In genomic region chr7:43378226-43378625, GRCm38 (mm10) we compare ENCODE assay signal across 9 mouse cellular contexts. TPM values are rescaled to one million over a fixed set of nuclear protein-coding genes. Genes with fewer than 3 reads are reported as not detected.
DNase-seq lines count a peak whose midpoint lies in the region; ATAC-seq and TF ChIP-seq lines count a peak whose summit lies in the region.
"Had no signal": no experiment of that assay in that cellular context is flagged by ENCODE, and none has a peak within 500 bp of the region (broad histone marks: within the 10 kb centered on the region; RNA-seq: fewer than 3 reads in every experiment).

No protein-coding gene starts in this region.

- H3K9ac ChIP-seq in kidney, embryonic 14.5 days (ENCODE audit: low read depth, low read length) = no peak overlapping the region
- H3K9ac ChIP-seq: limb, embryonic 15.5 days had no signal

- no peaks in the 10 kb centered on the region for H3K27me3 ChIP-seq in kidney, embryonic 14.5 days (ENCODE audit: control insufficient read depth, insufficient read depth, low read length)
- H3K27me3 ChIP-seq: limb, embryonic 15.5 days had no signal

- no peak overlapping the region for H3K4me3 ChIP-seq in cortical plate, adult 2 months (ENCODE audit: insufficient read depth, low read length)
- no peak overlapping the region for H3K4me3 ChIP-seq in kidney, embryonic 14.5 days (ENCODE audit: low read length)
- H3K4me3 ChIP-seq: limb, embryonic 15.5 days had no signal

- H3K4me2 ChIP-seq in kidney, embryonic 14.5 days (replicated peaks; ENCODE audit: low read depth, low read length) = no peak overlapping the region
- H3K4me2 ChIP-seq: limb, embryonic 15.5 days had no signal

- H3K36me3 ChIP-seq in kidney, embryonic 14.5 days (ENCODE audit: control insufficient read depth, insufficient read depth, low read length) = no peaks in the 10 kb centered on the region
- H3K36me3 ChIP-seq: limb, embryonic 15.5 days had no signal

- H3K4me1 ChIP-seq in cortical plate, adult 2 months (ENCODE audit: control insufficient read depth, insufficient read depth, low read length) = no peaks in the 10 kb centered on the region
- H3K4me1 ChIP-seq in kidney, embryonic 14.5 days (ENCODE audit: control insufficient read depth, insufficient read depth, low read length) = no peaks in the 10 kb centered on the region
- H3K4me1 ChIP-seq: limb, embryonic 15.5 days had no signal

- peak; percentile 12; the same call in 1 of the 2 replicates for ATAC-seq in kidney, embryonic 14.5 days (ENCODE audit: low FRiP score, low TSS enrichment)

- H3K9me3 ChIP-seq in kidney, embryonic 14.5 days (ENCODE audit: control insufficient read depth, low read length) = no peaks in the 10 kb centered on the region
- H3K9me3 ChIP-seq: limb, embryonic 15.5 days had no signal

- no peak for TF ChIP-seq POLR2A in cortical plate, adult 2 months (IDR thresholded peaks at IDR 0.05; ENCODE audit: extremely low read depth, insufficient read depth, low read length)

- TF ChIP-seq CTCF in cortical plate, adult 2 months (IDR thresholded peaks at IDR 0.05; ENCODE audit: extremely low read depth, insufficient read depth, low read length) = peak; percentile 46; the same call in 1 of the 2 replicates

- peak; percentile 12 for DNase-seq in gastrocnemius, adult 18-20 months (ENCODE audit: low spot score)
- no peak for DNase-seq in gastrocnemius, adult 8-10 months (ENCODE audit: low spot score in 2 of 2)
- peak; percentile 5 for DNase-seq in thymus, postnatal 14 days
- no peak for DNase-seq in thymus, adult 18-20 months
- DNase-seq in lung, postnatal 25 days (ENCODE audit: low spot score) = peak; percentile 7
- DNase-seq in thymus, postnatal 4 days = peak; percentile 36

- H3K27ac ChIP-seq in cortical plate, adult 2 months (ENCODE audit: insufficient read depth, low read length) = no peak overlapping the region
- no peak overlapping the region for H3K27ac ChIP-seq in kidney, embryonic 14.5 days (ENCODE audit: low read depth, low read length)
- H3K27ac ChIP-seq: limb, embryonic 15.5 days had no signal

- WGBS in kidney, embryonic 14.5 days = 18% methylated on average over 5 of the region's 5 CpGs

RNA-seq across cellular contexts. Expression of gene Siglecf, which starts 27.1 kb away (rescaled TPM):
- not detected for total RNA-seq in gastrocnemius, adult 18-20 months (2021)
- total RNA-seq in gastrocnemius, adult 8-10 months (2022) = not detected
- polyA plus RNA-seq in cortical plate, adult 2 months (2012; rRNA removed) = 0.44 and 1.1 TPM in 2 replicates
- not detected in 2 replicates for polyA plus RNA-seq in kidney, embryonic 14.5 days (2014; fragmentation: Nextera tagmentation; extraction: Ambion mirVana)

RNA-seq across cellular contexts. Expression of gene Siglecg, which starts 29.8 kb away (rescaled TPM):
- not detected for total RNA-seq in gastrocnemius, adult 18-20 months (2021)
- total RNA-seq in gastrocnemius, adult 8-10 months (2022) = not detected
- polyA plus RNA-seq in cortical plate, adult 2 months (2012; rRNA removed) = 0.15 and 0.17 TPM in 2 replicates
- 1.7 and 1.9 TPM in 2 replicates for polyA plus RNA-seq in kidney, embryonic 14.5 days (2014; fragmentation: Nextera tagmentation; extraction: Ambion mirVana)

RNA-seq across cellular contexts. Expression of gene Lim2, which starts 49.2 kb away (rescaled TPM):
- not detected for total RNA-seq in gastrocnemius, adult 18-20 months (2021)
- not detected for total RNA-seq in gastrocnemius, adult 8-10 months (2022)
- not detected in 2 replicates for polyA plus RNA-seq in cortical plate, adult 2 months (2012; rRNA removed)
- not detected in 2 replicates for polyA plus RNA-seq in kidney, embryonic 14.5 days (2014; fragmentation: Nextera tagmentation; extraction: Ambion mirVana)
- polyA plus RNA-seq: limb, embryonic 15.5 days had no signal

RNA-seq across cellular contexts. Expression of gene Nkg7, which starts 58.6 kb away (rescaled TPM):
- not detected for total RNA-seq in gastrocnemius, adult 18-20 months (2021)
- total RNA-seq in gastrocnemius, adult 8-10 months (2022) = not detected
- 0.32 TPM in 1 of 2 replicates, not detected in the other for polyA plus RNA-seq in cortical plate, adult 2 months (2012; rRNA removed)
- polyA plus RNA-seq in kidney, embryonic 14.5 days (2014; fragmentation: Nextera tagmentation; extraction: Ambion mirVana) = 0.41 TPM in 1 of 2 replicates, not detected in the other

Comparison
In these comparisons a context has a peak if more than half of its experiments do, and no peak if none do; other contexts are left out.
1. DNase-seq: peak in gastrocnemius, adult 18-20 months (single experiment), thymus, postnatal 14 days (single experiment), lung, postnatal 25 days (single experiment) and thymus, postnatal 4 days (single experiment); none in gastrocnemius, adult 8-10 months (0 of 2) and thymus, adult 18-20 months (0 of 2).